Mouse (Mus musculus) C2C12 (cell line): Measurements from ENCODE around the gene Ryr1. TPM values are rescaled to one million over a fixed set of nuclear protein-coding genes. Genes with fewer than 3 reads are reported as not detected.

Source experiments
- H3K27me3 ChIP-seq: one replicate; pipeline ENCODE4 v1.6.1; 2011; ENCODE audit not compliant: control insufficient read depth, insufficient read depth, insufficient read length
- H3K36me3 ChIP-seq: one replicate; pipeline ENCODE4 v1.6.1; 2011; ENCODE audit not compliant: control insufficient read depth, insufficient read depth
- H3K4me3 ChIP-seq: one replicate; pipeline ENCODE4 v1.5.1; 2011; ENCODE audit warnings: mild to moderate bottlenecking, control low read depth; ENCODE audit not compliant: poor library complexity, insufficient read depth, severe bottlenecking
- H3K79me2 ChIP-seq: one replicate; pipeline ENCODE4 v1.6.1; 2011; ENCODE audit not compliant: control insufficient read depth, insufficient read depth
- H3K79me3 ChIP-seq: one replicate; pipeline ENCODE4 v1.6.1; 2011; ENCODE audit warnings: low read depth, control low read depth
- H3ac ChIP-seq: one replicate; pipeline ENCODE3; 2011; ENCODE audit warnings: low read depth; ENCODE audit not compliant: control insufficient read depth, insufficient read length
- CEBPB ChIP-seq: IDR thresholded peaks from one replicate; pipeline ENCODE4 v1.6.1; 2011; ENCODE audit warnings: low read depth, mild to moderate bottlenecking, control low read depth, moderate library complexity
- CTCF ChIP-seq: IDR thresholded peaks from one replicate; pipeline ENCODE4 v1.5.1; 2011; ENCODE audit not compliant: control insufficient read depth, insufficient read depth, insufficient read length
- FOSL1 ChIP-seq: IDR thresholded peaks from one replicate; pipeline ENCODE4 v1.8.0; 2011; ENCODE audit warnings: mild to moderate bottlenecking, low read length; ENCODE audit not compliant: poor library complexity, insufficient read depth, severe bottlenecking
- MAX ChIP-seq: IDR thresholded peaks from one replicate; pipeline ENCODE4 v1.6.1; 2011; ENCODE audit warnings: mild to moderate bottlenecking, control low read depth
- MYOD1 ChIP-seq: IDR thresholded peaks from one replicate; pipeline ENCODE4 v1.6.1; 2011; ENCODE audit warnings: low read depth; ENCODE audit not compliant: control insufficient read depth, insufficient read length
- MYOG ChIP-seq: IDR thresholded peaks from one replicate; pipeline ENCODE4 v1.6.1; 2011; ENCODE audit not compliant: control insufficient read depth, insufficient read length; ENCODE audit errors: extremely low read depth
- USF1 ChIP-seq: IDR thresholded peaks from one replicate; pipeline ENCODE4 v1.6.1; 2011; ENCODE audit warnings: low read depth, mild to moderate bottlenecking, control low read depth, moderate library complexity
- polyA plus RNA-seq: library from polyadenylated mRNA; unstranded; fragments of >200 nt; fragmentation: generic; extraction: Trizol; gene quantifications from one replicate; pipeline ENCODE4 v1.2.1, GENCODE M21; 2012; ENCODE audit warnings: missing spikeins

The Ryr1 gene
- polyA plus RNA-seq, 1 experiment, result 1.1 TPM

DNA sequence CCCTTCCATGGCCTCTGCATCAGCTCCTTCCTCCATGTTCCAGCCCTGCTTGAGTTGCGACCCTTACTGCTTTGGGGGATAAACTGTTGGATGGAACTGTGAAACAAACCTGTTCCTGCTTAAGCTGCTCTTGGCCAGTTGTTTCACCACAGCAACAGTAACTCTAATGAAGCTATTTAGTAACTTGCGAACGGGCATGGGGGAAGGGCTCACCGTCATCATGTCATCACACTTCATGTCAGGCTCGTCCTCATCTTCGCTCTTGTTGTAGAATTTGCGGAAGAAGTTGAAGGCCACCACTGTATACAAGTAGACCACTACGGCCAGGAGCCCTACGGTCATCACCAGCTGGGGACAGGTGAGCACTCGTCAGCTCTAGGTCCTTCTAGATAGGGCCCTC, 116.8 kb downstream of the Ryr1 start:
- no peak overlapping the region for H3ac ChIP-seq
- TF ChIP-seq FOSL1 (no peak), USF1 (no peak), CTCF (no peak), CEBPB (no peak), MAX (no peak), MYOD1 (no peak), MYOG (no peak)
- H3K36me3 ChIP-seq, result no peaks in the 10 kb centered on the region

DNA sequence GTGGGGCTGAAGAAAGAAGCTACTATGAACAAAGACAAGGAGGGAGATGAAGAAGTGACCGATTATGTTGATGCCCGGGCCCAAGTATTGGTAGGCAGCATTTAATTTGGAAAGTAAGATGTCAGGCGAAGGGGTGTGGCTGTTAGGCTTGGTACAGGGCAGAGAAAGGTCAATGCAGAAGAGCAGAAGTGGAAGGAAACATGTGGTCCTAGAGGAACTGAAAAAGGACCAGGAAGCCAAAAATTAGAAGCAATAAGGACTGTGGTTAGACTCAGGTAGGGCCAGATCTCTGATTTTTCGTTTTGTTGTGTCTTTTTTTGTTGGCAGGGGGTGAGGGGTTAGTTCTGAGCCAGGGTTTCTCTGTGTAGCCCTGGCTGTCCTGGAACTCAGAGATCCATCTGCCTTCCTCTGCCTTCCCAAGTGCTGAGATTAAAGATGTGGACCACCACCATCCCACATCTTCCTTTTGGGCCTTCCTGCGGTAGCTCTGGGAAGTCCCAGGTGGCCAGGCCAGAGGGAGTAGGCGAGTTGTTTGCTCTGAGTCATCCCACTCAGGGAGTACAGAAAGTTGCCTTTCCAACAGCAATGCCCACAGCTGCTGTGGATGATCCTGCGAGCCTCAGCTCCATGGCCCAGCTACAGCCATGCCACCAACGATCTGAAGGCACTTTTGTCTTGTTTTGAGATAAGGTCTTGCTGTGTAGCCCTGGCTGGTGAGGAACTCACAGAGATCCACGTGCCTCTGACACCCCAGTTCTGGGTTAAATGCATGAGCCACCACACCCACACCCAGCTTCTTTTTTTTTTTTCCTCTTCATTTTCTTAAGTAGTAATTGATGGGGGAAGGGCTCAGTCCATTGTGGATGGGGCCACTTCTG, 117.5 kb downstream of the Ryr1 start:
- no peaks in the 10 kb centered on the region for H3K79me3 ChIP-seq
- no peaks in the 10 kb centered on the region for H3K79me2 ChIP-seq
- H3K27me3 ChIP-seq, result no peaks in the 10 kb centered on the region
- H3K36me3 ChIP-seq, result no peaks in the 10 kb centered on the region
- TF ChIP-seq FOSL1 (no peak), MYOD1 (no peak), CTCF (no peak), MAX (no peak), MYOG (no peak), USF1 (no peak), CEBPB (no peak)
- H3K4me3 ChIP-seq, result no peak overlapping the region
- no peak overlapping the region for H3ac ChIP-seq

More for the DNA sequence above, 116.8 kb downstream of the Ryr1 start:
- H3K79me2 ChIP-seq, result no peaks in the 10 kb centered on the region
- H3K4me3 ChIP-seq, result no peak overlapping the region
- no peaks in the 10 kb centered on the region for H3K27me3 ChIP-seq
- H3K79me3 ChIP-seq, result no peaks in the 10 kb centered on the region

- Histone ChIP-seq H3K4me3 (no peak overlapping the region), H3K36me3 (no peaks in the 10 kb centered on the region), H3K79me2 (no peaks in the 10 kb centered on the region), H3K79me3 (no peaks in the 10 kb centered on the region), H3ac (peak overlapping the region; percentile 62), H3K27me3 (no peaks in the 10 kb centered on the region)
- TF ChIP-seq MYOG (no peak), FOSL1 (no peak), CTCF (no peak), USF1 (no peak), CEBPB (no peak), MAX (no peak), MYOD1 (no peak)
These were observed 124.1 kb downstream of the Ryr1 start for GRCm38 (mm10) chr7:29000651-29001605.

- TF ChIP-seq USF1 (no peak), MYOG (no peak), MAX (no peak), FOSL1 (no peak), CTCF (no peak), CEBPB (no peak), MYOD1 (no peak)
- H3K27me3 ChIP-seq, result no peaks in the 10 kb centered on the region
These were observed 131.6 kb downstream of the Ryr1 start for GRCm38 (mm10) chr7:28993402-28993801.

DNA sequence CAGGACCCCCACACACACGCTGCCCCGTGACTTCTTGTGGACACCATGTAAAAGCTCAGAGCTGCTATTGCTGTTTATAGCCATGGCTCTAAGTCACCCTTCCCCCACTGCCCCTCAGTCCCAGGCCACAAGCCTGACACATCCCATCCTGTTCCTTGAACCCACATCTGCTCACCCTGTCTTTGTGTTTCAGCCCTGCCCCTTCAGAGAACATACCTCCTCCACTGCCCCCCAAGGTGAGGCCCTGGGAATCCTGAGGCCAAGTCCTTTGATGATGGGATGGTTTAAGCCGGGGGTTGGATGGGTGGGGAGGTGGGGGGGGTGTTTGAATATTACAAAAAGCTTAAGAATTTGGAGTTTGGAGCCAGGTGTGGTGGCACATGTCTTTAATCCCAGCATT, 132.0 kb downstream of the Ryr1 start:
- TF ChIP-seq CTCF (no peak), USF1 (no peak), MAX (no peak), FOSL1 (no peak), CEBPB (no peak), MYOD1 (no peak), MYOG (no peak)
- Histone ChIP-seq H3K79me3 (no peaks in the 10 kb centered on the region), H3K79me2 (no peaks in the 10 kb centered on the region)

More at GRCm38 (mm10) chr7:28993402-28993801, 131.6 kb downstream of the Ryr1 start:
- Histone ChIP-seq H3ac (no peak overlapping the region), H3K4me3 (no peak overlapping the region), H3K79me3 (no peaks in the 10 kb centered on the region), H3K36me3 (no peaks in the 10 kb centered on the region), H3K79me2 (no peaks in the 10 kb centered on the region)

More for the DNA sequence above, 132.0 kb downstream of the Ryr1 start:
- H3ac ChIP-seq, result no peak overlapping the region
- peaks cover under 1% of the 10 kb centered on the region for H3K27me3 ChIP-seq
- no peaks in the 10 kb centered on the region for H3K36me3 ChIP-seq
- H3K4me3 ChIP-seq, result no peak overlapping the region
